Mouse (Mus musculus) lung, adult 2 months (tissue): Measurements from ENCODE around the gene Prkar1a.

ENCODE experiments used
- CTCF ChIP-seq: fragments of 200-500 bp; IDR thresholded peaks from 2 replicates; pipeline ENCODE4 v1.5.1; 2011; ENCODE audit warnings: mild to moderate bottlenecking, low read length, control low read depth; ENCODE audit not compliant: insufficient read depth
- POLR2A ChIP-seq: fragments of 200-500 bp; IDR thresholded peaks from 2 replicates; pipeline ENCODE4 v1.6.1; 2011; ENCODE audit warnings: low read depth, mild to moderate bottlenecking, control low read depth, low read length, borderline replicate concordance; ENCODE audit errors: extremely low read depth

DNA sequence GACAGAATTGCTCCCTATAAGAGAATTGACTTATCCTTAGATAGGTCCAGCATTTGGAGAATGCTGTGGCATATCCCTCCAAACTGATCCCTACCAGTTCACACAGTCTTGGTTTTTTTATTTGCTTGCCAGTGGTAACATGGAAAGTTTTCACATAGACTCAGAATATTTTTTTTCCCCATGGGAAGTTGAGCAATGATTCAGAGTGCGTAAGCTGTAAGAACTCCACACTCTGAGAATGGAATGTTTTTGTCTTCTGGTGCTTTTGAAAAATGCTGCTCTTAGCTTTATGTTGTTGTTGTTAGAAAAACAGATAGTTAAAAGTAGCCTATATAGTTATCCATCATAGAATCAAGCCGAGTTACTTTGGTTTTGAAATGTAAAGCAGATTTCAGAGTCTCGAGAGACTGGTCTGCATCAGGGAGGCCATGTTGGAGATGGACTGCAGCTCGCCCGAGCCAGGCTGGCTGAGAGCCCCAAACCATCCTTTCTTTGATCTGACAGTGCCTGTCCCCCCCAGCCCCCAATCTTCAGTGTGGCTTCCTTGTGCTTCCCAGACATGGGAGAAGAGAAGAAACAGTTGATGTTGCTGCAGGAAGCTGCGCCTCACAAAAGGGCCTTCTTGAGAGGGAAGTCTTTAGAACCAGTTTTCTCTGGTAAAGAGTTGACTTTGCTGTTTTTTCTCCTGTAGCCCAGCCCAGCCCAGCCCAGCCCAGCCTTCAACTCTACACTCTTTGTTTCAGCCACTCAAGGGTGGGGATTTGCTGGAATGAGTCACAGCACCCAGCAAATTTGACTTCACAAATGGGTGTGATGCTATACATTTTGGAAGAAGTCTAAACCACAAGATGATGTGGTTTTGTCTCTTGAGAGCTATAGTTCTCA, 22.2 kb downstream of the Prkar1a start:
- TF ChIP-seq CTCF (no peak), POLR2A (no peak)
